Mouse (Mus musculus): ENCODE measurements around the gene Gm4187.
"Not testable (repeated sequence)": the region's sequence is repeated elsewhere in the genome, so short reads cannot be mapped to it uniquely, and the experiment has no call there.

Gm4187 gene

GRCm38 (mm10) chr7:22329617-22330016, at the start of gene Gm4187:
TSS of gene Gm4187 (minus strand) at chr7:22329717.
- not testable (repeated sequence) for DNase-seq (ENCODE audit: low spot score in 2 of 2)

GRCm38 (mm10) chr7:22370939-22371338, 41.4 kb upstream of the Gm4187 start, which contains the start of gene Gm8660:
TSS of gene Gm8660 (minus strand) at chr7:22371039.
- not testable (repeated sequence) for DNase-seq (ENCODE audit: low spot score in 2 of 2)

All from natural killer cell, adult 2 months (primary cell).